Mouse (Mus musculus): Measurements from ENCODE around the gene Hdac4.

Gene Hdac4

DNA sequence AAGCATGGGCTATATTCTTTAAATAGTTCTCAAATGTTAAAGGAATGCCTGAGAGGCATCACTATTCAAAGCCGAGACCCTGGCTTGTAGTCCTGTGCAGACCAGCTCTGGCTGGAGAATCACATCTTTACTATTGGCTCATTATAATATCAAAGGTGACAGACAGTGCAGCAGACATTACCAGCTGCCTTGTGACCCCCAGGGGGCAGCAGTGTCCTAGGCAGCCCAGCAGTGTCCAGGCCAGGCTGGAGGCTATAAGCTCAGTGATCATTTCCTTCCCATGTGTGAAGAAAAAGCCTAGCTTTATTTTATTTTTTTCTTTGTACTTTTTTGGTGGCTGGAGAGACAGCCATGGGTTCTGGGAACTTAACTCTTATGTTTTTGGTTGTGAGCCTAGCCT, 233.2 kb downstream of the Hdac4 start:
- DNase-seq (ENCODE audit: low spot score), result no peak

- no peak for DNase-seq (ENCODE audit: low spot score)
Measured at GRCm38 (mm10) chr1:91961231-91961630, 234.3 kb downstream of the Hdac4 start.

DNA sequence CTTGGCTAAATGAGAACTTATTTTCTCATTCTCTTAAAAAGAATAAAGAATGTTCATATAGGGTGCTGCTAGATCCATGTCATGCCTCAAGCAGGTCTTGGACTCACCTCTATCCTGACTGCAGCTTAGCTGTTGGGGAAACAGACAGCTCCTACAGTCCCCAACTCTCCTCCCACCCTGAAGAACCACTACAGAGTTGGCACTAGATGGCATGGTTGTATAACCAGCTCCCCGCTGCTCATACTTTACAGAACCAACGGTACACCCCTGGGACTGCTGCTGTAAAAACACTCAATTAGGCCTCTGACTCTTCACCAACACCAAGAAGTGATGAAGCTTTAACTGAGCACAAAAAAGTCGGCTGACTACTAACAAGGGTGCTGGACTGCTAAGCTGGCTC, 235.6 kb downstream of the Hdac4 start:
- DNase-seq (ENCODE audit: low spot score), result no peak

GRCm38 (mm10) chr1:91959044-91959443, 236.5 kb downstream of the Hdac4 start:
- no peak for DNase-seq (ENCODE audit: low spot score)

DNA sequence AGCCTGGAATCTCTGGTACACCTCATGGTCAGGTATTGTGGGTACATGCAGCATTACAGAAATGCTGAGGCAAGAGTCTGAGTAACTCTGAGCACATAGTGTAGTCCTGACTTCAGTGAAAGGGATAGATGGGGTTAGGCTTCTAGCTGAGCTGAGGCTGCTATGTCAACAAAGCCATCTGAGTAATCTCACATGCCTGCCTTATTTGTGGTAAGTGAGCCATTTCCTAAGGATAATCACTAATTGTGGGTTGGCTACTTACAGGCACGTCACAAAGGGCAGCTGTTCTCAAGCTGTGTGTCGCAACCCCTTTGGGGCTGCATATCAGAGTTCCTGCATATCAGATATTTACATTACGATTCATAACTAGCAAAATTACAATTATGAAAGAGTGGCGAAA, 239.3 kb downstream of the Hdac4 start:
- no peak for DNase-seq (ENCODE audit: low spot score)

DNA sequence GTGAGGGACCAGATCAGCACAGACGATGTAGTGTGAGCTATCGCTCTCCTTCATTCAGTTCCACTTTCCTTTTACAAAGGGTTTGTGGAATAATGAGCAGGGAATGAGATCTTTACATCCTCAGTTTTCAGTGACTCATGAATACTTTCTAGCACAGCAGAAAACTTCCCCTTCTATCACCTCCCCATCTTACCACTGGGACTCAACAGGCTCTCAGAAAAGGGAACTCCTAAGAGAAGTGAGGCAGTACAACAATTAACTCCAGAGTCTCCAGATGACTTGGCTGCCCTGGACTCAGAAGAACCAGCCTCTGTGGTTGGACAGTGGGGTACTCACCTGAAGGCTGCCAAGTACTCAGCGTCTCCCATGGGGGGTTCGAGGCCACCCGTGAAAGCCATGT, 240.5 kb downstream of the Hdac4 start:
- DNase-seq (ENCODE audit: low spot score), result no peak

- no peak for DNase-seq (ENCODE audit: low spot score)
Measured at GRCm38 (mm10) chr1:91952912-91953311, 242.6 kb downstream of the Hdac4 start.

DNA sequence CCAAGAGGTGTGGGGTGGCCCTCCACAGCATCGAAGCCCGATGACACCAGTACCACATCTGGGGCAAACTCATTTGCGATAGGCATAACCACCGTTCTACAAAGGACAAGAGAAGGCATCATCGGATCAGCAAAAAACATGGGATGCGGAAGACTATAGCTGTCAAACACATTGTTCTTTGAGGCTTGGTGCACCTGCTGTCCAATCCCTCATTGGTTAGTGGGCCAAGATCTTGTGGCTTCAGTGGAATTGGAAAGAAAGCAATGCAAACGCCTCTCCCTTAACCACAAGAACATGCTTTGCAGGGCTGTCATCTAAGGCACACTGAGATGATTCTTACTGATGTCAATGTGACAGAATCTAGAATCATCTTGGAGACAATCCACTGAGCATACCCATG, 248.1 kb downstream of the Hdac4 start:
- no peak for DNase-seq (ENCODE audit: low spot score)

DNA sequence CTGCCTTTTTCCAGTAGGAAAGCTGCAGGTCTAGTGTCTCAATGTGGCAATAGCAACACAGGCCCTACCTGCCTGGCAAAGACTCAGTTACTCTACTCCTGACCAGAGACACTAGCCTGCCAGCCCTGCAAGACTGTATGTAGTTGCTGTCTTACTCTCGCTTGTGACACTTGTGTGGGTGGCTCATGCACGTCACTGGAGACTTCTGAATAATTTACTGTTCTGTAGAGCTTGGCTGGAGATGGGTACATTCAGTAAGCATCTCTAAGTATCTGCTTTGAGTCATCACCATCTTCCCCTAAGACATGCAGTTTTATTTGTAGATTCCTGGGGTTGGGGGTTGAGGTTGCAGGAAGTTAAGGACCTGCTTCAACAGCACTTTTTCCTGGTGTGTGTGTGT, 252.9 kb downstream of the Hdac4 start:
- DNase-seq (ENCODE audit: low spot score), result no peak

DNA sequence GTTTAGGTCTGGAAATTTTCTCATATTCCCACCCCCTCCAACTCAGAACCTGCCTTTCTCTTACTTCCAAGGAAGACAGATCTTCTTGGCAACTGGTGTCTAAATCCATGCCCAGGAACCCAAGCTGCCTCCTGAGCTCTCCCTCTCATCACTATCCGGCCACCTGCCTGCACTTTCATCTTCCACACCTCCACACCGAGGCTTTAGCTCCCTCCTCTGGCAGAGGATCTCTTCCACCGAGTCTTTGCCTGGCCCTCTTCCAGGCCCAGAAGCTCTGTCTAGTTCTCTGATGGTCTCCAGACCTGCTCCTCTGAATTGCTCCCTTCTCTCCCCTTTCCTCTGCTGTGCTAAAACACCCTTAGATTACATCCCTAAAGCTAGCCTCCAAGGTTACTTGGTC, 253.5 kb downstream of the Hdac4 start:
- DNase-seq (ENCODE audit: low spot score), result no peak

- DNase-seq (ENCODE audit: low spot score), result no peak
Measured at GRCm38 (mm10) chr1:91941094-91941493, 254.4 kb downstream of the Hdac4 start.

DNA sequence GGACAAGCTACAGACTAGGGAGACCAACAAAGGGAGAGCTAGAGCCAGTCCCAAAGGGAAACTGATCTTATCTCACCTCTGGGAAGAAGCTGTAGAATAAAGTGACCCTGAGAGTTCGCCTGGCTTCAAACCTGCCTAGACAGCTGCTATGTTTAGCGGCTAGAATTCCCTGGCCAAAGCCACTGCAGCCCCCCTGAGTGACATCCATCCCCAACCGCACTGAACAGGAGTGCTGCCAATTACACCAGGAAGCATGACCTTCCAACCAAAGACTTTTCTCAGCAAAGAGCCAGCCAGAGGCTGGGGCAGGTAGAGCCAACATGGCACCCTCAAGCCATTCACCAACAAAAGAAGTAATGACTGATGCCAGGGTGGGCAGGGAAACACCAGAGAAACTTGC, 260.3 kb downstream of the Hdac4 start:
- no peak for DNase-seq (ENCODE audit: low spot score)

GRCm38 (mm10) chr1:91933681-91934080, 261.8 kb downstream of the Hdac4 start:
- DNase-seq (ENCODE audit: low spot score), result no peak

GRCm38 (mm10) chr1:91932221-91932620, 263.3 kb downstream of the Hdac4 start:
- DNase-seq (ENCODE audit: low spot score), result no peak

GRCm38 (mm10) chr1:91931786-91932185, 263.7 kb downstream of the Hdac4 start:
- no peak for DNase-seq (ENCODE audit: low spot score)

DNA sequence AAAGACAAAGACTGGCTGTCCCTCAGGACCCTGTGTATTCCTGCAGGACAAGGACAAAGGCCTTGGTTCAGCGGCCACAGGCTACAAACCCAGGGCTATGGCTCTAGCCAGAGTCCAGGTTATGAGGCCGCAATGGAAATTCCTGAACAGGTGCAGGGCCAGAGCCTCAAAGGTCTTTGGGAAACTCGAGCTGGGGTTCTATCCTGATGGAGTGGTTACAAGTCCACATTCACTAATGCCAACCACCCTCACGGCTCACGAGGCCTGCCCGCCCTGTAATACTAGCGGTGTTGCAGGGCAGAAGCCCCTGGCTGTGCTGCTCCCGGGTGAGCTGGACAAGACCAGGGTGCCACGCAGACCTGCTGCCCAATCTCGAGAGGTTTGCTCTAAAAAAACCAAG, 264.3 kb downstream of the Hdac4 start:
- DNase-seq (ENCODE audit: low spot score), result no peak

DNA sequence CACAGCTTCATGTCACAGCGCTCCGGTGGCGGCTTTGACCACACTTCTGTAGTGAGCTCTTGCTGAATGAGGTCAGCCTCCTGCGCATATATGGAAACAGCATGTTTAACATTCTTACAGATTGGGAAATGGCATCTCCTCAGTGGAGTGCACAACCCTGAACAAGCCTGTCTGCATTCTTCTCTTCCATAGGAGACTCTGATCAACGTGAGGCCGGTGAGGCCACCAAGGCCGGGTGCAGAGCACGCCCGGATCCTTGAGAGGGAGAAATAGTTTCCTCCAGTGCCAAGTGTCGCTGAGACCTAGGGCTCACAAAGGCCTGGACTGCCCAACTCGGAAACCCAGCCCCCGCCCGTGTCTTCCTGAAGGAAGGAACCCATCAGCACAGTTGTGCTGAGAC, 266.4 kb downstream of the Hdac4 start:
- no peak for DNase-seq (ENCODE audit: low spot score)

DNA sequence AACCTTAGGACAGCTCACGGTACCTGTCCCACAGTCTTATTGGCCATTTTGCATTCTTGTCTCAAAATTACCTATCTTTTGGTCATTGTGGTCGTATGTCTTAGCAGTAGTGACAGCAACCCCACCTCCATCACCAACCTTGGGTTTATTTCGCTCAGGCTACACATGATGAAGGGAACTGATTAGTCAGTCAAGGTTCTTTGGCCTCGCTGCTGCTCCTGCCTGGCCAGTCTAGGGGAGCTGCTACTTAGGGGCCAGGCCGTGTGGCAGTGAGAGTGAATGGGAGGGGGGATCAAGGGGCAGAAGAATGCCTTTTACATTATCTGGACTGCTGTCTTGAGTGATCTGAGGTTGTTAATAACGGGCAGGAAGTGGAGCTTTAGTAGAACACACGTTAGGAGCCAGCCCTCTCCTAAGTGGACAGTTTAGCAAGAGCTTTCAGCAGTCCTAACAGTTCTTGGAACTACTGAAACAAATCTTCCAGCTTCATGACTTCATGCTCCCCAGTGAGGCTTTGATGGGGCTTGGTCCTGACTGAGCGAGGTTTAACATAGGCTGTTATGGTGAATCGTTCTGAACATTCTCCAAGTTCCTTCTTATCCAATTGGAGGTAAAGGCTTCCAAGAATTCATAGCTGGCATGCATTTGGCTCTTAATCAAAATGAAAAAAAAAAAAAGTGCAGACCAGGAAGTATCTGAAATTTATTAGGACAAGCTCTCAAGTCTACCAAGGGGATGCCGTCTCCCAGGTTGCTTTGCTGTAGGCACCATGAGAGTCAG, 267.8 kb downstream of the Hdac4 start:
- DNase-seq (ENCODE audit: low spot score), result no peak

DNA sequence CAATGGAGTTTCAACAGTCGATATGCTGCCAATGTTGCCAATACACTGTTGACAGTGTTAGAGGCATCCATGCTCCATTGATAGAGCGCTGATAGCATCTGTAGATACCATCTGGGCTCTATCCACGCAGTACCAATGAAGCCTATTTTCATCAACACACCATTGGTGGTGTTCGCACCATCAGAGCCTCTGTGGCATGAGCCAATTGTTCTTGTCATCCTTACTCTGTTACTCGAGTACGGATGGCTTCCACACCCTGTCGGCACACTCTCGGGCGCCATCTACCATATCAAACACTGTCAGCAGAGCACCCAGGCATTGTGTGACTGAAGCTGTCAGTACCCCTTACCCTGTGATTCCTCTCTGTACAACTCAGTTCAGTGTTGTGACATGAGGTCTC, 271.9 kb downstream of the Hdac4 start:
- no peak for DNase-seq (ENCODE audit: low spot score)

GRCm38 (mm10) chr1:91922235-91923152, 273.0 kb downstream of the Hdac4 start:
- DNase-seq (ENCODE audit: low spot score), result no peak

DNA sequence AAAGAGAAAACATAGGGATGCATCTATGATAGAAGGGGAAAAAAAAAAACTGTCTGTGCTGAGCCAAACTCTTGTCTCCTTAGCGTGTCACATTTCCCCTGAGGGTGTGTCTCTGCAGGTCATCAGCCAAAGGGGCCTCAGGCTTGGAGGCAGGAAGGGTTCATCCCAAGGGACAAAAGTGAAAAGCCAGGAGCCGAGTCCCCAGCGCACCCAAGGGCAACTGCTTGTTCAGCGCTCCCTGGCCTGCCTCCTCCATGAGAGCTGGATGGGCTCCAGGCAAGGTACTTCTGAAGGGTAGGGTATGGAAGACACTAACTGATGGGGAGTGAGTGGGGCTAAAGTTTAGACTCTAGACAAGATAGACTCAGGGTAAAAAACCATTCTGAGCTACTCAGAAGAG, 273.8 kb downstream of the Hdac4 start:
- no peak for DNase-seq (ENCODE audit: low spot score)

- no peak for DNase-seq (ENCODE audit: low spot score)
Measured at GRCm38 (mm10) chr1:91921279-91921678, 274.2 kb downstream of the Hdac4 start.

GRCm38 (mm10) chr1:91920038-91920589, 275.4 kb downstream of the Hdac4 start:
- DNase-seq (ENCODE audit: low spot score), result no peak
